Mouse (Mus musculus): ENCODE measurements around the gene Prkag2.

DNA sequence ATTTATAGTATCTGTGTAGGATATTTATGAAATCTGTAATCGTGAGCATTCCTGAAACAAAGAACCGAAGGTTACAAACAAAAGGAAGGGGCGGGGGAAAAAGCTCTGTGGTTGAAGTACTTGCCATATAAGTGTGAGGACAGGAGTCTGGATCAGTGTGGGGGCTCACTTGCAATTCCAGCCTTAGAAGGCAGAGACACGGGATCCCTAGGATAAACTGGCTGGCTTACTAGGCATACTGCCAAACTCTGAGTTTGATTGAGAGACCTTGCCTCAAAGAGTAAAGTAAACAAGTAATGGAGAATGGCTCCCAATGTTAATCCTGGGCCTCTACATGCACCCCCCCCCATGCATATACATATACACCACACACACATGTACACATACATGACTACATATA, 221.7 kb downstream of the Prkag2 start:
- TF ChIP-seq CTCF (IDR thresholded peaks at IDR 0.05; ENCODE audit: extremely low read depth, insufficient read depth, low read length) (no peak), POLR2A (IDR thresholded peaks at IDR 0.05; ENCODE audit: extremely low read depth, insufficient read depth, low read length) (no peak)

Measured in cortical plate, adult 2 months (tissue).